Mouse (Mus musculus) embryo, embryonic 9.5 days (tissue): ENCODE measurements around the gene Hnrnpa2b1.

Source experiments
- DNase-seq: peaks from one replicate; pipeline ENCODE4 v3.0.0-alpha.2; 2017; ENCODE audit errors: extremely low spot score

Gene Hnrnpa2b1

GRCm38 (mm10) chr6:51470311-51471178 is 851 bp upstream of the Hnrnpa2b1 start, which contains the start of gene Cbx3:
Gene Cbx3 (plus strand): TSS chr6:51470360.
- peak; percentile 95 for DNase-seq

- peak; percentile 91 for DNase-seq
Measured at GRCm38 (mm10) chr6:51468891-51469561, 668 bp downstream of the Hnrnpa2b1 start.

GRCm38 (mm10) chr6:51467649-51468048 is 2.0 kb downstream of the Hnrnpa2b1 start:
- no peak for DNase-seq

GRCm38 (mm10) chr6:51460363-51460762 is 9.3 kb downstream of the Hnrnpa2b1 start:
- peak; percentile 51 for DNase-seq

- DNase-seq = peak; percentile 57
Measured at GRCm38 (mm10) chr6:51460021-51460360, 9.7 kb downstream of the Hnrnpa2b1 start.

- DNase-seq = peak; percentile 67
Measured at GRCm38 (mm10) chr6:51459313-51460020, 10.2 kb downstream of the Hnrnpa2b1 start.

GRCm38 (mm10) chr6:51458925-51459312 is 10.8 kb downstream of the Hnrnpa2b1 start:
- peak; percentile 40 for DNase-seq

GRCm38 (mm10) chr6:51457770-51458387 is 11.8 kb downstream of the Hnrnpa2b1 start:
- DNase-seq = no peak

- DNase-seq = no peak
Measured at GRCm38 (mm10) chr6:51457283-51457682, 12.4 kb downstream of the Hnrnpa2b1 start.

GRCm38 (mm10) chr6:51456198-51456597 is 13.5 kb downstream of the Hnrnpa2b1 start:
- DNase-seq = no peak

- no peak for DNase-seq
Measured at GRCm38 (mm10) chr6:51454949-51455348, 14.7 kb downstream of the Hnrnpa2b1 start.

GRCm38 (mm10) chr6:51452927-51453503 is 16.7 kb downstream of the Hnrnpa2b1 start:
- no peak for DNase-seq

- no peak for DNase-seq
Measured at GRCm38 (mm10) chr6:51442191-51442835, 27.4 kb downstream of the Hnrnpa2b1 start.

GRCm38 (mm10) chr6:51438826-51439330 is 30.8 kb downstream of the Hnrnpa2b1 start:
- DNase-seq = no peak

- DNase-seq = no peak
Measured at GRCm38 (mm10) chr6:51437665-51438064, 32.0 kb downstream of the Hnrnpa2b1 start.

- no peak for DNase-seq
Measured at GRCm38 (mm10) chr6:51434270-51434669, 35.4 kb downstream of the Hnrnpa2b1 start.

GRCm38 (mm10) chr6:51432535-51433397 is 36.9 kb downstream of the Hnrnpa2b1 start, which contains the start of gene Nfe2l3:
Gene Nfe2l3 (plus strand): TSS chr6:51432670.
- DNase-seq = peak; percentile 84

GRCm38 (mm10) chr6:51424537-51424936 is 45.2 kb downstream of the Hnrnpa2b1 start:
- no peak for DNase-seq

GRCm38 (mm10) chr6:51423466-51424122 is 46.1 kb downstream of the Hnrnpa2b1 start:
- DNase-seq = no peak
